ENCODE assay signal across 8 mouse cellular contexts in genomic region chr2:37776611-37777411, GRCm38 (mm10). TPM values are rescaled to one million over a fixed set of nuclear protein-coding genes. Genes with fewer than 3 reads are reported as not detected.
A peak's percentile ranks its signal among the peaks of the same experiment; 100 is the strongest.
DNase-seq lines count a peak whose midpoint lies in the region; ATAC-seq and TF ChIP-seq lines count a peak whose summit lies in the region.
"Had no signal": no experiment of that assay in that cellular context is flagged by ENCODE, and none has a peak within 500 bp of the region (broad histone marks: within the 10 kb centered on the region; RNA-seq: fewer than 3 reads in every experiment).

No protein-coding gene starts in this region.

- no peaks in the 10 kb centered on the region for H3K36me3 ChIP-seq in lung, postnatal 0 days (ENCODE audit: insufficient read depth, low read length)
- H3K36me3 ChIP-seq in forebrain, postnatal 0 days (ENCODE audit: insufficient read depth): no peaks in the 10 kb centered on the region
- no peaks in the 10 kb centered on the region for H3K36me3 ChIP-seq in liver, embryonic 14.5 days (replicated peaks; ENCODE audit: control insufficient read depth, insufficient read depth, low read depth)

- DNase-seq in lung, postnatal 0 days (ENCODE audit: low spot score): no peak
- no peak for DNase-seq in lung, adult 2 months
- no peak for DNase-seq in forebrain, postnatal 0 days
- no peak for DNase-seq in liver, embryonic 14.5 days (ENCODE audit: low read depth in 3 of 3, low spot score in 3 of 3)
- no peak for DNase-seq in MN1 (ENCODE audit: low spot score)
- DNase-seq in right cerebral cortex, adult 18-20 months: no peak
- DNase-seq in left cerebral cortex, adult 9 months (ENCODE audit: low spot score in 2 of 2): no peak

- no peak for TF ChIP-seq POLR2A in lung, adult 2 months (IDR thresholded peaks at IDR 0.05; ENCODE audit: borderline replicate concordance, extremely low read depth, low read depth, low read length)

- peak overlapping the region; percentile 41; the same call in 1 of the 2 replicates for H3K4me2 ChIP-seq in lung, postnatal 0 days (replicated peaks; ENCODE audit: low read depth, low read length)
- H3K4me2 ChIP-seq in forebrain, postnatal 0 days (ENCODE audit: low read depth): peak overlapping the region; percentile 17; the same call in 1 of the 2 replicates
- H3K4me2 ChIP-seq in liver, embryonic 14.5 days (ENCODE audit: low read depth): peak overlapping the region; percentile 23

- 21% methylated on average over 20 of the region's 20 CpGs for WGBS in lung, postnatal 0 days
- WGBS in lung, adult 2 months: 36% methylated on average over 20 of the region's 20 CpGs
- WGBS in forebrain, postnatal 0 days: 11% methylated on average over 20 of the region's 20 CpGs
- WGBS in liver, embryonic 14.5 days (ENCODE audit: insufficient replicate concordance): 25% methylated on average over 20 of the region's 20 CpGs

- H3K27ac ChIP-seq in lung, postnatal 0 days (ENCODE audit: low read length): no peak overlapping the region
- no peak overlapping the region for H3K27ac ChIP-seq in forebrain, postnatal 0 days (ENCODE audit: low read depth, low read length)
- H3K27ac ChIP-seq in liver, embryonic 14.5 days: no peak overlapping the region
- H3K27ac ChIP-seq: left cerebral cortex, adult 2 months had no signal

- no peak for TF ChIP-seq CTCF in lung, postnatal 0 days (IDR thresholded peaks at IDR 0.05)
- no peak for TF ChIP-seq CTCF in lung, adult 2 months (IDR thresholded peaks at IDR 0.05; ENCODE audit: insufficient read depth, low read length)
- no peak for TF ChIP-seq CTCF in forebrain, postnatal 0 days (IDR thresholded peaks at IDR 0.05; ENCODE audit: low read depth)
- no peak for TF ChIP-seq CTCF in liver, embryonic 14.5 days (IDR thresholded peaks at IDR 0.05; ENCODE audit: low read depth)

- H3K4me3 ChIP-seq in lung, postnatal 0 days (ENCODE audit: low read depth, low read length): no peak overlapping the region
- H3K4me3 ChIP-seq in lung, adult 2 months (replicated peaks; ENCODE audit: extremely low read depth, low read depth, low read length): no peak overlapping the region
- H3K4me3 ChIP-seq in forebrain, postnatal 0 days (ENCODE audit: low read depth, low read length): no peak overlapping the region
- H3K4me3 ChIP-seq in liver, embryonic 14.5 days (ENCODE audit: insufficient read depth in 1 of 2, low read depth in 2 of 2, low read length in 2 of 2): peak overlapping the region in 1 of 2 experiments; percentile 19; a peak in 1 of 4 replicates
- H3K4me3 ChIP-seq: left cerebral cortex, adult 2 months had no signal

- no peak overlapping the region for H3K9ac ChIP-seq in lung, postnatal 0 days (replicated peaks; ENCODE audit: low read depth)
- 0 out of 2 replicates have a peak overlapping the region, but pooled peaks have one; percentile 1 for H3K9ac ChIP-seq in forebrain, postnatal 0 days
- H3K9ac ChIP-seq in liver, embryonic 14.5 days (replicated peaks): no peak overlapping the region

- no peak for ATAC-seq in lung, postnatal 0 days
- no peak for ATAC-seq in forebrain, postnatal 0 days
- no peak for ATAC-seq in liver, embryonic 14.5 days (ENCODE audit: insufficient read depth)

- H3K9me3 ChIP-seq in lung, postnatal 0 days (ENCODE audit: low read length): no peaks in the 10 kb centered on the region
- no peaks in the 10 kb centered on the region for H3K9me3 ChIP-seq in forebrain, postnatal 0 days (ENCODE audit: low read length)
- H3K9me3 ChIP-seq in liver, embryonic 14.5 days (ENCODE audit: control insufficient read depth, low read length): no peaks in the 10 kb centered on the region

- 0 out of 2 replicates have a peak, but pooled peaks cover 3% of the 10 kb centered on the region for H3K27me3 ChIP-seq in lung, postnatal 0 days (replicated peaks; ENCODE audit: insufficient read depth, low read length)
- no peaks in the 10 kb centered on the region for H3K27me3 ChIP-seq in forebrain, postnatal 0 days (ENCODE audit: insufficient read depth, low read length)
- peaks cover 7% of the 10 kb centered on the region for H3K27me3 ChIP-seq in liver, embryonic 14.5 days (ENCODE audit: control insufficient read depth, insufficient read depth, low read length)

- TF ChIP-seq EP300 in lung, postnatal 0 days (IDR thresholded peaks at IDR 0.05): no peak
- no peak for TF ChIP-seq EP300 in liver, embryonic 14.5 days (IDR thresholded peaks at IDR 0.05; ENCODE audit: low read depth)

- H3K4me1 ChIP-seq in lung, postnatal 0 days (ENCODE audit: insufficient read depth, low read depth, low read length): no peaks in the 10 kb centered on the region; the same call in 1 of the 2 replicates
- H3K4me1 ChIP-seq in lung, adult 2 months (ENCODE audit: control insufficient read depth, insufficient read depth, low read length): peaks cover 5% of the 10 kb centered on the region; the same call in 1 of the 2 replicates
- peaks cover 9% of the 10 kb centered on the region for H3K4me1 ChIP-seq in forebrain, postnatal 0 days (ENCODE audit: insufficient read depth)
- H3K4me1 ChIP-seq in liver, embryonic 14.5 days (replicated peaks; ENCODE audit: control insufficient read depth in 2 of 2, insufficient read depth in 2 of 2, low read length in 1 of 2): peaks cover 10 to 24% of the 10 kb centered on the region in 2 experiments

RNA-seq across cellular contexts. Expression of gene Crb2, which starts 0.8 kb away (rescaled TPM):
- polyA plus RNA-seq in lung, postnatal 0 days (2015; fragmentation: Nextera tagmentation; extraction: Ambion mirVana): 0.39 and 0.40 TPM in 2 replicates
- 1.7 and 2.4 TPM in 2 replicates for polyA plus RNA-seq in lung, adult 2 months (2012; rRNA removed)
- total RNA-seq in forebrain, postnatal 0 days (2014; rRNA removed): 3.8 and 6.0 TPM in 2 replicates
- polyA plus RNA-seq in forebrain, postnatal 0 days (2015; fragmentation: Nextera tagmentation; extraction: Ambion mirVana): 1.5 and 2.7 TPM in 2 replicates
- 0.17 and 0.19 TPM in 2 replicates for polyA plus RNA-seq in liver, embryonic 14.5 days (2012; rRNA removed)
- 0.10 and 0.14 TPM in 2 replicates for polyA plus RNA-seq in liver, embryonic 14.5 days (2014; fragmentation: Nextera tagmentation; extraction: Ambion mirVana)
